Mouse (Mus musculus) left cerebral cortex, adult 9 months (tissue): ENCODE measurements at regions not wholly inside any gene's neighbourhood (a gene's known extent, or its start where the extent isn't known, plus 50 kb on each side); places are given as distances from the start of the nearest gene placed in this dataset.

Experiments used
- DNase-seq, 2 experiments: peaks; one replicate each; pipeline ENCODE4 v3.0.0; 2022; ENCODE audit warnings: low spot score in 2 of 2

GRCm38 (mm10) chr16:75304743-75305142 lies 281.1 kb downstream of the Lipi start:
- DNase-seq, result no peak

- no peak for DNase-seq
Observed at GRCm38 (mm10) chr16:75297416-75297815, 288.4 kb downstream of the Lipi start.

GRCm38 (mm10) chr16:75292736-75293428 lies 293.0 kb downstream of the Lipi start:
- no peak for DNase-seq

- no peak for DNase-seq
Observed at GRCm38 (mm10) chr16:75291194-75291593, 294.7 kb downstream of the Lipi start.

- DNase-seq, result no peak
Observed at GRCm38 (mm10) chr16:75287150-75287549, 298.7 kb downstream of the Lipi start.

- no peak for DNase-seq
Observed at GRCm38 (mm10) chr16:75285811-75286210, 300.1 kb downstream of the Lipi start.

- DNase-seq, result peak; percentile 14
Observed at GRCm38 (mm10) chr16:75263903-75264302, 322.0 kb downstream of the Lipi start.

- no peak for DNase-seq
Observed at GRCm38 (mm10) chr16:75254981-75255380, 330.9 kb downstream of the Lipi start.

- no peak for DNase-seq
Observed at GRCm38 (mm10) chr16:75249170-75249569, 336.7 kb downstream of the Lipi start.

GRCm38 (mm10) chr16:75240383-75240782 lies 345.5 kb downstream of the Lipi start:
- DNase-seq, result no peak

GRCm38 (mm10) chr16:75232133-75232532 lies 353.7 kb downstream of the Lipi start:
- DNase-seq, result peak; percentile 35 to 47

- no peak for DNase-seq
Observed at GRCm38 (mm10) chr16:75193404-75193803, 392.5 kb downstream of the Lipi start.

- DNase-seq, result no peak
Observed at GRCm38 (mm10) chr16:75190316-75190715, 395.5 kb downstream of the Lipi start.

GRCm38 (mm10) chr16:75166040-75166439 lies 419.8 kb downstream of the Lipi start:
- DNase-seq, result no peak

GRCm38 (mm10) chr16:75164969-75165726 lies 420.7 kb downstream of the Lipi start:
- no peak for DNase-seq

GRCm38 (mm10) chr16:75159740-75160139 lies 426.1 kb downstream of the Lipi start:
- no peak for DNase-seq

GRCm38 (mm10) chr16:75155441-75156038 lies 430.3 kb downstream of the Lipi start:
- peak; percentile 26 to 29 for DNase-seq
